Mouse (Mus musculus): ENCODE measurements around the gene Slc6a9. TPM values are rescaled to one million over a fixed set of nuclear protein-coding genes. Genes with fewer than 3 reads are reported as not detected.

The Slc6a9 gene
- polyA plus RNA-seq, 2 experiments: 31.5 to 56.3 TPM

DNA sequence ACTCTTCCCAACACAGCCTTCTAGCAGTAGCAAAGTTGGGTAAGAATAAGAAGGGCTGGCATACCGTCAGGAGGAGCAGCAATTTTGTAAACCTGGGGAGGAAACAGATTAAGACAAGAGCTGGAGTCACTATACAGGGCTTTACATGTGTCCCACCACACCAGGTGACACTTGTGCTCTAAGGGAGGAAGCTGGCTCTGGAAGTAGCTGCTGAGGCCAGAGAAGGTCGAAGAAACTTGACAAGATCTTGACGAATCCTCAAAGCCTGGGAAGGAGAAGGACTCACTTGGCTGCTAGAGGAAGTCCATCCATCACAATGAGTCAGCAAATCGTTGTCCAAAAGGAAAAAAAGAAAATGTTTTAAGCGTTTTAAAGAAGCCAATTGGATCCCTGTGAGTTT, 82.1 kb downstream of the Slc6a9 start:
- Histone ChIP-seq H3K4me1 (replicated peaks; ENCODE audit: control insufficient read depth in 2 of 2, insufficient read depth in 2 of 2, low read length in 1 of 2) (peaks cover 11 to 20% of the 10 kb centered on the region in 2 experiments), H3K4me2 (ENCODE audit: low read depth) (peak overlapping the region; percentile 93), H3K27me3 (ENCODE audit: control insufficient read depth, insufficient read depth, low read length) (no peaks in the 10 kb centered on the region), H3K9me3 (ENCODE audit: control insufficient read depth, low read length) (no peaks in the 10 kb centered on the region), H3K36me3 (replicated peaks; ENCODE audit: control insufficient read depth, insufficient read depth, low read depth) (peaks cover 2% of the 10 kb centered on the region; the same call in 1 of the 2 replicates), H3K4me3 (ENCODE audit: insufficient read depth in 1 of 2, low read depth in 2 of 2, low read length in 2 of 2) (peak overlapping the region in 1 of 2 experiments; percentile 73; a peak in 2 of 4 replicates), H3K27ac (peak overlapping the region; percentile 76), H3K9ac (replicated peaks) (no peak overlapping the region; the same call in 1 of the 2 replicates)
- TF ChIP-seq EP300 (IDR thresholded peaks at IDR 0.05; ENCODE audit: low read depth): no peak
- TF ChIP-seq CTCF (IDR thresholded peaks at IDR 0.05; ENCODE audit: low read depth): no peak
- ATAC-seq (ENCODE audit: insufficient read depth): no peak
- DNase-seq (ENCODE audit: low read depth in 3 of 3, low spot score in 3 of 3): no peak
- 22% methylated on average over 5 of the region's 5 CpGs for WGBS (ENCODE audit: insufficient replicate concordance)

DNA sequence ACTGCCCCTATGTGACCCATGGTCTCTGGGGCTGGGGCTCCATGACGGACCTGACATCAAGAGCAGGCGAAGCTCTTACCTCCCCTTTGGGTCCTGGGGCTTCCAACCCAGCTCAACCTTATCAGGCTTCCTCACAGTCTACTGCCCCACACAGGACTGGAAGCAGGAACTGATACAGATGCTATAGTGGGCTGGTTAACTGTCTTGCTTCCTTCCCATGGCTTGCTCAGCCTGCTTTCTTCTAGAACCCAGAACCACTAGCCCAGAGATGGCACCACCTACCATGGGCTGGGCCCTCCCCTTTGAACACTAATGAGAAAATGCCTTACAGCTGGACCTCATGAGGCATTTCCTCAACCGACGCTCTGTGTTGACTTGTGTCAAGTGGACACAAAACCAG, 83.1 kb downstream of the Slc6a9 start:
- H3K4me3 ChIP-seq (ENCODE audit: insufficient read depth in 1 of 2, low read depth in 2 of 2, low read length in 2 of 2): no peak overlapping the region
- no peaks in the 10 kb centered on the region for H3K27me3 ChIP-seq (ENCODE audit: control insufficient read depth, insufficient read depth, low read length)
- ATAC-seq (ENCODE audit: insufficient read depth): no peak
- H3K9me3 ChIP-seq (ENCODE audit: control insufficient read depth, low read length): no peaks in the 10 kb centered on the region
- peaks cover 11 to 20% of the 10 kb centered on the region in 2 experiments for H3K4me1 ChIP-seq (replicated peaks; ENCODE audit: control insufficient read depth in 2 of 2, insufficient read depth in 2 of 2, low read length in 1 of 2)
- H3K36me3 ChIP-seq (replicated peaks; ENCODE audit: control insufficient read depth, insufficient read depth, low read depth): no peaks in the 10 kb centered on the region
- no peak overlapping the region for H3K27ac ChIP-seq
- no peak overlapping the region for H3K4me2 ChIP-seq (ENCODE audit: low read depth)
- 36% methylated on average over 4 of the region's 4 CpGs for WGBS (ENCODE audit: insufficient replicate concordance)
- H3K9ac ChIP-seq (replicated peaks): 0 out of 2 replicates have a peak overlapping the region, but pooled peaks have one; percentile 19
- DNase-seq (ENCODE audit: low read depth in 3 of 3, low spot score in 3 of 3): no peak
- no peak for TF ChIP-seq CTCF (IDR thresholded peaks at IDR 0.05; ENCODE audit: low read depth)
- no peak for TF ChIP-seq EP300 (IDR thresholded peaks at IDR 0.05; ENCODE audit: low read depth)

DNA sequence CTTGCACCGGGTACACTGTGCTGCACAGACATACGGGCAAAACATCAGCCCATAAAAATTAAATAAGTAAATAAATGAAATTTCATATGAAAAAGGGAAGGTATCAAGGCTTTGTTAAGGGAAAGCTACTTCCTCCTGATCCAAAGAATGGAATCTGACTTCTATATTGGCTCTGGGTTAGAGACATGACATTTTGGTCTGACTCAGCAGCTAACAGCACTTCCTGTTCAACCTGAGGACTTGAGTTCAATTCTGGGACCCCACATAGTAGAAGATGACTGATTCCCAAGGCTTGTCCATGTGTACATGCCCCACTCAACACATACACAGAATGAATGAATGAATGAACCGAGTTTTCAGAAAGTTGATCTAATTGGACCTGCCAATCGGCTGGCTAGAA, 83.5 kb downstream of the Slc6a9 start:
- Histone ChIP-seq H3K27ac (no peak overlapping the region), H3K4me2 (ENCODE audit: low read depth) (no peak overlapping the region), H3K27me3 (ENCODE audit: control insufficient read depth, insufficient read depth, low read length) (no peaks in the 10 kb centered on the region), H3K4me1 (replicated peaks; ENCODE audit: control insufficient read depth in 2 of 2, insufficient read depth in 2 of 2, low read length in 1 of 2) (peaks cover 11 to 20% of the 10 kb centered on the region in 2 experiments), H3K4me3 (ENCODE audit: insufficient read depth in 1 of 2, low read depth in 2 of 2, low read length in 2 of 2) (no peak overlapping the region), H3K36me3 (replicated peaks; ENCODE audit: control insufficient read depth, insufficient read depth, low read depth) (no peaks in the 10 kb centered on the region), H3K9me3 (ENCODE audit: control insufficient read depth, low read length) (no peaks in the 10 kb centered on the region), H3K9ac (replicated peaks) (no peak overlapping the region)
- TF ChIP-seq EP300 (IDR thresholded peaks at IDR 0.05; ENCODE audit: low read depth) (no peak), CTCF (IDR thresholded peaks at IDR 0.05; ENCODE audit: low read depth) (no peak)
- DNase-seq (ENCODE audit: low read depth in 3 of 3, low spot score in 3 of 3) (no peak), ATAC-seq (ENCODE audit: insufficient read depth) (no peak)
- 82% methylated on average over 4 of the region's 4 CpGs for WGBS (ENCODE audit: insufficient replicate concordance)

DNA sequence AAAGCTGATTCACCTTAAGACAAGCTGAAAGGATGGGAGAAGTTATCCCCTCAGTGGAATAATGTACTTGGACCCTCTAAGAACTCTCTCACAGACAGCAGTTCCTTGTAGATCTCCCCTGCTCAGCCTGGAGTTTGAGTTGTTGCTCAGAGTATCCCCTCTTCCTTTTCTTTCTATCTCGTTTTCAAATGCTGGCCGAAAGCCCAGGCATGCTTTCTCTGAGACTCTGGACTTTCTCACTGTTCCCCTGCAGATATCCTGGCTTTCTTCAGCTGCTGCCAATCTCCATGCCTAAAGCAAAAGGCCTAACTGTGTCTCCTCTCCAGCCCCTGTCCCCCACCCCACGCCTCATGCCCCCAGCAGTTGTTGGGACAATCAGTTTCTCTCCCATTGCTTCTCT, 84.0 kb downstream of the Slc6a9 start:
- no peaks in the 10 kb centered on the region for H3K9me3 ChIP-seq (ENCODE audit: control insufficient read depth, low read length)
- DNase-seq (ENCODE audit: low read depth in 3 of 3, low spot score in 3 of 3) (no peak), ATAC-seq (ENCODE audit: insufficient read depth) (no peak)
- H3K9ac ChIP-seq (replicated peaks): no peak overlapping the region
- H3K4me2 ChIP-seq (ENCODE audit: low read depth): no peak overlapping the region
- H3K4me3 ChIP-seq (ENCODE audit: insufficient read depth in 1 of 2, low read depth in 2 of 2, low read length in 2 of 2): no peak overlapping the region
- peaks cover 11 to 17% of the 10 kb centered on the region in 2 experiments for H3K4me1 ChIP-seq (replicated peaks; ENCODE audit: control insufficient read depth in 2 of 2, insufficient read depth in 2 of 2, low read length in 1 of 2)
- TF ChIP-seq EP300 (IDR thresholded peaks at IDR 0.05; ENCODE audit: low read depth) (no peak), CTCF (IDR thresholded peaks at IDR 0.05; ENCODE audit: low read depth) (no peak)
- H3K27me3 ChIP-seq (ENCODE audit: control insufficient read depth, insufficient read depth, low read length): no peaks in the 10 kb centered on the region
- no peak overlapping the region for H3K27ac ChIP-seq
- no peaks in the 10 kb centered on the region for H3K36me3 ChIP-seq (replicated peaks; ENCODE audit: control insufficient read depth, insufficient read depth, low read depth)
- 68% methylated on average over 3 of the region's 3 CpGs for WGBS (ENCODE audit: insufficient replicate concordance)

DNA sequence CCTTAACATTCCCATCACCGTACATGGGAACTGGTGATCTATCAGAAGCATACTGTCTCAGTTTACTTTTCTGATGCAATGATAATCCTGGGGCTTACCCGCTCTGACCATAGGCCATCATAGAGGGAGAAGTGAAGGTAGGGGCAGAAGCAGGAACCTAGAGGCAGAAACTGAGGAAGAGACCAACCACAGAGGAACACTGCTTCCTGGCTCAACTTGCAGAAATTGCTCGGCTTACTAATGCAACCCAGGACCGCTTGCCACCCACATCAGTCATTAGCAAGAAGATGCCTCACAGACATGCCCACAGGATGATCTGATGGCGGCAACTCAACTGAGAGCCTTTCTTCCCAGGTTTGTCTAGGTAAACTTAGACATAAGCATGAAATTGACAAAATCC, 84.5 kb downstream of the Slc6a9 start:
- H3K27ac ChIP-seq: no peak overlapping the region

More for the DNA sequence above, 84.5 kb downstream of the Slc6a9 start:
- Histone ChIP-seq H3K4me1 (replicated peaks; ENCODE audit: control insufficient read depth in 2 of 2, insufficient read depth in 2 of 2, low read length in 1 of 2) (peaks cover 7 to 17% of the 10 kb centered on the region in 2 experiments), H3K4me2 (ENCODE audit: low read depth) (no peak overlapping the region), H3K27me3 (ENCODE audit: control insufficient read depth, insufficient read depth, low read length) (peaks cover under 1% of the 10 kb centered on the region; the same call in 1 of the 2 replicates), H3K9ac (replicated peaks) (no peak overlapping the region), H3K4me3 (ENCODE audit: insufficient read depth in 1 of 2, low read depth in 2 of 2, low read length in 2 of 2) (no peak overlapping the region), H3K9me3 (ENCODE audit: control insufficient read depth, low read length) (no peaks in the 10 kb centered on the region), H3K36me3 (replicated peaks; ENCODE audit: control insufficient read depth, insufficient read depth, low read depth) (no peaks in the 10 kb centered on the region)
- DNase-seq (ENCODE audit: low read depth in 3 of 3, low spot score in 3 of 3) (no peak), ATAC-seq (ENCODE audit: insufficient read depth) (no peak)
- WGBS (ENCODE audit: insufficient replicate concordance): 46% methylated on average over 5 of the region's 5 CpGs
- TF ChIP-seq CTCF (IDR thresholded peaks at IDR 0.05; ENCODE audit: low read depth) (no peak), EP300 (IDR thresholded peaks at IDR 0.05; ENCODE audit: low read depth) (no peak)
